Mouse (Mus musculus) MN1 (cell line): Measurements from ENCODE around the gene Coq10b.
"Not testable (repeated sequence)": the region's sequence is repeated elsewhere in the genome, so short reads cannot be mapped to it uniquely, and the experiment has no call there.

ENCODE experiments used
- DNase-seq: peaks from one replicate; pipeline ENCODE4 v3.0.0-alpha.2; 2016; ENCODE audit warnings: low spot score

Coq10b gene

GRCm38 (mm10) chr1:55052355-55052953, at the start of gene Coq10b:
Gene Coq10b (plus strand): TSS chr1:55052770.
- peak; percentile 96 for DNase-seq

- not testable (repeated sequence) for DNase-seq
These were observed 44.3 kb upstream of the Coq10b start for GRCm38 (mm10) chr1:55008313-55008712.

- DNase-seq, result peak; percentile 11
These were observed 40.1 kb upstream of the Coq10b start for GRCm38 (mm10) chr1:55012513-55012912.

GRCm38 (mm10) chr1:55021907-55022306, 30.7 kb upstream of the Coq10b start:
- no peak for DNase-seq

- peak; percentile 7 for DNase-seq
These were observed 26.7 kb upstream of the Coq10b start for GRCm38 (mm10) chr1:55025656-55026430.

GRCm38 (mm10) chr1:55026444-55027252, 25.9 kb upstream of the Coq10b start:
- DNase-seq, result peak; percentile 59

GRCm38 (mm10) chr1:55027253-55027801, 25.2 kb upstream of the Coq10b start, which contains the start of gene Sf3b1:
Gene Sf3b1 (minus strand): TSS chr1:55027481.
- peak; percentile 95 for DNase-seq

- no peak for DNase-seq
These were observed 24.6 kb upstream of the Coq10b start for GRCm38 (mm10) chr1:55027966-55028365.

GRCm38 (mm10) chr1:55028512-55029249, 23.9 kb upstream of the Coq10b start:
- peak; percentile 7 for DNase-seq

- DNase-seq, result no peak
These were observed 23.1 kb upstream of the Coq10b start for GRCm38 (mm10) chr1:55029446-55029845.

- no peak for DNase-seq
These were observed 21.4 kb upstream of the Coq10b start for GRCm38 (mm10) chr1:55031026-55031779.

- DNase-seq, result no peak
These were observed 12.6 kb upstream of the Coq10b start for GRCm38 (mm10) chr1:55039944-55040343.

- DNase-seq, result no peak
These were observed 10.9 kb upstream of the Coq10b start for GRCm38 (mm10) chr1:55041691-55042090.

GRCm38 (mm10) chr1:55042246-55042645, 10.3 kb upstream of the Coq10b start:
- no peak for DNase-seq

GRCm38 (mm10) chr1:55043164-55043563, 9.4 kb upstream of the Coq10b start:
- DNase-seq, result no peak

GRCm38 (mm10) chr1:55048841-55049587, 3.6 kb upstream of the Coq10b start:
- no peak for DNase-seq

GRCm38 (mm10) chr1:55051671-55052070, 899 bp upstream of the Coq10b start:
- DNase-seq, result no peak

GRCm38 (mm10) chr1:55053005-55053404, 435 bp downstream of the Coq10b start:
- peak; percentile 71 for DNase-seq

GRCm38 (mm10) chr1:55053596-55053995, 1.0 kb downstream of the Coq10b start:
- no peak for DNase-seq
